Mouse (Mus musculus): Measurements from ENCODE around the gene Ctsc.

GRCm38 (mm10) chr7:88310398-88311180, 32.7 kb downstream of the Ctsc start:
- TF ChIP-seq CTCF (IDR thresholded peaks at IDR 0.05; ENCODE audit: extremely low read depth, insufficient read depth, low read length) (no peak), POLR2A (IDR thresholded peaks at IDR 0.05; ENCODE audit: extremely low read depth, insufficient read depth, low read length) (no peak)

Measured in cortical plate, adult 2 months (tissue).